Mouse (Mus musculus): Measurements from ENCODE around the gene Auts2. TPM values are rescaled to one million over a fixed set of nuclear protein-coding genes. Genes with fewer than 3 reads are reported as not detected.
A peak's percentile ranks its signal among the peaks of the same experiment; 100 is the strongest.

Gene Auts2
- polyA plus RNA-seq, 1 experiment from 2014 or later: 53.4 TPM

GRCm38 (mm10) chr5:131990532-131990931 is 552.6 kb downstream of the Auts2 start:
- Histone ChIP-seq H3K4me1 (ENCODE audit: control insufficient read depth, insufficient read depth, low read length) (peaks cover 10% of the 10 kb centered on the region), H3K27ac (replicated peaks; ENCODE audit: low read depth, low read length) (no peak overlapping the region), H3K9ac (ENCODE audit: low read length) (no peak overlapping the region), H3K36me3 (ENCODE audit: control insufficient read depth, insufficient read depth, low read length) (no peaks in the 10 kb centered on the region), H3K4me3 (ENCODE audit: low read depth, low read length) (no peak overlapping the region), H3K4me2 (ENCODE audit: low read depth, severe bottlenecking) (no peak overlapping the region), H3K9me3 (ENCODE audit: control insufficient read depth, low read length) (no peaks in the 10 kb centered on the region), H3K27me3 (ENCODE audit: control insufficient read depth, insufficient read depth, low read length) (no peaks in the 10 kb centered on the region)
- 33% methylated on average over 1 of the region's 1 CpGs for WGBS
- ATAC-seq (ENCODE audit: insufficient number of reproducible peaks, low FRiP score, low TSS enrichment, low read depth): no peak
- peak; percentile 33 for DNase-seq (ENCODE audit: low spot score)

- ATAC-seq (ENCODE audit: insufficient number of reproducible peaks, low FRiP score, low TSS enrichment, low read depth): no peak
- Histone ChIP-seq H3K4me3 (ENCODE audit: low read depth, low read length) (no peak overlapping the region), H3K4me2 (ENCODE audit: low read depth, severe bottlenecking) (no peak overlapping the region), H3K4me1 (ENCODE audit: control insufficient read depth, insufficient read depth, low read length) (peaks cover 12% of the 10 kb centered on the region), H3K9ac (ENCODE audit: low read length) (no peak overlapping the region), H3K36me3 (ENCODE audit: control insufficient read depth, insufficient read depth, low read length) (no peaks in the 10 kb centered on the region), H3K9me3 (ENCODE audit: control insufficient read depth, low read length) (no peaks in the 10 kb centered on the region), H3K27me3 (ENCODE audit: control insufficient read depth, insufficient read depth, low read length) (no peaks in the 10 kb centered on the region), H3K27ac (replicated peaks; ENCODE audit: low read depth, low read length) (no peak overlapping the region)
- WGBS: 84% methylated on average over 3 of the region's 3 CpGs
- no peak for DNase-seq (ENCODE audit: low spot score)
Measured at GRCm38 (mm10) chr5:131981451-131981850, 561.7 kb downstream of the Auts2 start.

GRCm38 (mm10) chr5:131978939-131979338 is 564.2 kb downstream of the Auts2 start:
- ATAC-seq (ENCODE audit: insufficient number of reproducible peaks, low FRiP score, low TSS enrichment, low read depth) (no peak), DNase-seq (ENCODE audit: low spot score) (peak; percentile 59)
- H3K27ac ChIP-seq (replicated peaks; ENCODE audit: low read depth, low read length): no peak overlapping the region
- H3K4me1 ChIP-seq (ENCODE audit: control insufficient read depth, insufficient read depth, low read length): peaks cover 12% of the 10 kb centered on the region
- H3K27me3 ChIP-seq (ENCODE audit: control insufficient read depth, insufficient read depth, low read length): no peaks in the 10 kb centered on the region
- no peak overlapping the region for H3K4me3 ChIP-seq (ENCODE audit: low read depth, low read length)
- no peak overlapping the region for H3K9ac ChIP-seq (ENCODE audit: low read length)
- H3K9me3 ChIP-seq (ENCODE audit: control insufficient read depth, low read length): no peaks in the 10 kb centered on the region
- H3K4me2 ChIP-seq (ENCODE audit: low read depth, severe bottlenecking): no peak overlapping the region
- 17% methylated on average over 9 of the region's 9 CpGs for WGBS
- H3K36me3 ChIP-seq (ENCODE audit: control insufficient read depth, insufficient read depth, low read length): no peaks in the 10 kb centered on the region

DNA sequence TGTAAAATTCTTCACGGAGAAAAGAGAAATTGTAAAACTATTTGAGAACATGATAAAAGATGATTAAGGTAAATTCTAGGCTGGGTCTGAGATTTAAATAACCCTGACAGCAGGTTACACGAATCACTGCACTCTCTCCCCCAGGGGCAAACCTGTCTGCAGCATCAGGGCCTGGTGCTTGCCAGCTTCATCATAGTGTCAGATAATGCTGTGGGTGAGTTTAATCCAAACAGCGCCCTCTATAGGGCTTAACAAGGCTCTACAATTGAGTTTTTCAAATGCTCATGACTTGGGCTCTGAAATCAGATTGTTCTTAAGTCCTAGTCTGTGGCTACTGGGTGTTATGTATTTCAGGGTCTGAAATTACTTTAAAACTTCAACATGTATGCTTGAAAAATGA is 565.6 kb downstream of the Auts2 start:
- H3K4me2 ChIP-seq (ENCODE audit: low read depth, severe bottlenecking): no peak overlapping the region
- peaks cover 14% of the 10 kb centered on the region for H3K4me1 ChIP-seq (ENCODE audit: control insufficient read depth, insufficient read depth, low read length)
- ATAC-seq (ENCODE audit: insufficient number of reproducible peaks, low FRiP score, low TSS enrichment, low read depth) (no peak), DNase-seq (ENCODE audit: low spot score) (no peak)
- no peak overlapping the region for H3K4me3 ChIP-seq (ENCODE audit: low read depth, low read length)
- no peaks in the 10 kb centered on the region for H3K36me3 ChIP-seq (ENCODE audit: control insufficient read depth, insufficient read depth, low read length)
- WGBS: 64% methylated on average over 3 of the region's 3 CpGs
- no peak overlapping the region for H3K9ac ChIP-seq (ENCODE audit: low read length)
- H3K27ac ChIP-seq (replicated peaks; ENCODE audit: low read depth, low read length): no peak overlapping the region
- H3K9me3 ChIP-seq (ENCODE audit: control insufficient read depth, low read length): no peaks in the 10 kb centered on the region
- no peaks in the 10 kb centered on the region for H3K27me3 ChIP-seq (ENCODE audit: control insufficient read depth, insufficient read depth, low read length)

GRCm38 (mm10) chr5:131971901-131972300 is 571.2 kb downstream of the Auts2 start:
- Histone ChIP-seq H3K27me3 (ENCODE audit: control insufficient read depth, insufficient read depth, low read length) (no peaks in the 10 kb centered on the region), H3K36me3 (ENCODE audit: control insufficient read depth, insufficient read depth, low read length) (no peaks in the 10 kb centered on the region), H3K27ac (replicated peaks; ENCODE audit: low read depth, low read length) (no peak overlapping the region), H3K4me2 (ENCODE audit: low read depth, severe bottlenecking) (no peak overlapping the region), H3K9me3 (ENCODE audit: control insufficient read depth, low read length) (no peaks in the 10 kb centered on the region), H3K4me1 (ENCODE audit: control insufficient read depth, insufficient read depth, low read length) (peaks cover 4% of the 10 kb centered on the region), H3K9ac (ENCODE audit: low read length) (no peak overlapping the region), H3K4me3 (ENCODE audit: low read depth, low read length) (no peak overlapping the region)
- no peak for ATAC-seq (ENCODE audit: insufficient number of reproducible peaks, low FRiP score, low TSS enrichment, low read depth)
- 87% methylated on average over 2 of the region's 2 CpGs for WGBS
- DNase-seq (ENCODE audit: low spot score): no peak

DNA sequence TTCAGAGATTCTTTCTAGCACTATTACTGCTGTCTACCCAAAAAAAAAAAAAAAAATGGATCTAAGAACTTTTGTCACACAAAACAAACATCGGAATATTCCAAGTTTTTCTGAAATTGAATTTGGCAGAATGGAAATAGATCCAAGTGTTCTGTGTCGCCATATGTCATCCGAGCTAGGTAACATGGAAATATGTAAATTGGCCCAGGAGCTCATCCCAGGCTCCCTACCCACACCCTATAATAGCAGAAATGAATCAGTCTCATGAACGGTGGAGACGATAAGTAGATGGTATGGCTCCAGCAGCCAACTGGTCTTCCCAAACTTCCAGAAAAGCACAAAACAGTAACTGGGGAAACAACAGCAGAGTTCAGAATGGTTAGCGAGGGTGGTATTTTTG is 577.6 kb downstream of the Auts2 start:
- no peaks in the 10 kb centered on the region for H3K36me3 ChIP-seq (ENCODE audit: control insufficient read depth, insufficient read depth, low read length)
- 97% methylated on average over 6 of the region's 6 CpGs for WGBS
- ATAC-seq (ENCODE audit: insufficient number of reproducible peaks, low FRiP score, low TSS enrichment, low read depth) (no peak), DNase-seq (ENCODE audit: low spot score) (no peak)
- H3K4me1 ChIP-seq (ENCODE audit: control insufficient read depth, insufficient read depth, low read length): no peaks in the 10 kb centered on the region
- no peak overlapping the region for H3K27ac ChIP-seq (replicated peaks; ENCODE audit: low read depth, low read length)
- H3K9me3 ChIP-seq (ENCODE audit: control insufficient read depth, low read length): peaks cover 2% of the 10 kb centered on the region; the same call in 1 of the 2 replicates
- no peak overlapping the region for H3K4me3 ChIP-seq (ENCODE audit: low read depth, low read length)
- no peak overlapping the region for H3K4me2 ChIP-seq (ENCODE audit: low read depth, severe bottlenecking)
- H3K27me3 ChIP-seq (ENCODE audit: control insufficient read depth, insufficient read depth, low read length): no peaks in the 10 kb centered on the region
- H3K9ac ChIP-seq (ENCODE audit: low read length): no peak overlapping the region

GRCm38 (mm10) chr5:131963565-131963964 is 579.6 kb downstream of the Auts2 start:
- H3K27ac ChIP-seq (replicated peaks; ENCODE audit: low read depth, low read length): no peak overlapping the region
- WGBS: 78% methylated on average over 4 of the region's 4 CpGs
- no peak overlapping the region for H3K4me2 ChIP-seq (ENCODE audit: low read depth, severe bottlenecking)
- no peak overlapping the region for H3K9ac ChIP-seq (ENCODE audit: low read length)
- H3K36me3 ChIP-seq (ENCODE audit: control insufficient read depth, insufficient read depth, low read length): no peaks in the 10 kb centered on the region
- no peaks in the 10 kb centered on the region for H3K4me1 ChIP-seq (ENCODE audit: control insufficient read depth, insufficient read depth, low read length)
- no peak for ATAC-seq (ENCODE audit: insufficient number of reproducible peaks, low FRiP score, low TSS enrichment, low read depth)
- H3K9me3 ChIP-seq (ENCODE audit: control insufficient read depth, low read length): peaks cover 2% of the 10 kb centered on the region; the same call in 1 of the 2 replicates
- no peaks in the 10 kb centered on the region for H3K27me3 ChIP-seq (ENCODE audit: control insufficient read depth, insufficient read depth, low read length)
- no peak overlapping the region for H3K4me3 ChIP-seq (ENCODE audit: low read depth, low read length)
- DNase-seq (ENCODE audit: low spot score): no peak

DNA sequence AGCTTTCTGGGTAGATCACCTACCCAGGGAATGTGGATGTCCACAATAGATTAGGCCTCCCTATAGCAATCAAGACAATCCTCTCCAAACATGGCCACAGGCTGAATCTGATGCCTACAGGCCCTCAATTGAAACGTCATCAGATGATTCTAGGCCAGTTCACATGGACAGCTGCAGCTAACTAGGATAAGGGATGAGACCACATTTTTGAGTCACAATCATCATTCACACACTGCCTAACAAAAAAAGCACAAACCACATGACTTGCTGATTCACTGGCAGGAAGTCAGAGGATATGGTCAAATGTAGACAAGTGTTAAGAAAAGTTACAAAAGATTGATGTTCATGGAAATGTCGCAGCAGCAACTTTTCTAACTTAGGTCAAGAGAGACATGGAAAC is 581.3 kb downstream of the Auts2 start:
- Histone ChIP-seq H3K36me3 (ENCODE audit: control insufficient read depth, insufficient read depth, low read length) (no peaks in the 10 kb centered on the region), H3K4me2 (ENCODE audit: low read depth, severe bottlenecking) (no peak overlapping the region), H3K4me3 (ENCODE audit: low read depth, low read length) (no peak overlapping the region), H3K4me1 (ENCODE audit: control insufficient read depth, insufficient read depth, low read length) (peaks cover 7% of the 10 kb centered on the region; the same call in 1 of the 2 replicates), H3K9me3 (ENCODE audit: control insufficient read depth, low read length) (peaks cover 2% of the 10 kb centered on the region; the same call in 1 of the 2 replicates), H3K27me3 (ENCODE audit: control insufficient read depth, insufficient read depth, low read length) (no peaks in the 10 kb centered on the region), H3K27ac (replicated peaks; ENCODE audit: low read depth, low read length) (no peak overlapping the region), H3K9ac (ENCODE audit: low read length) (no peak overlapping the region)
- DNase-seq (ENCODE audit: low spot score): no peak
- no peak for ATAC-seq (ENCODE audit: insufficient number of reproducible peaks, low FRiP score, low TSS enrichment, low read depth)
- 83% methylated on average over 2 of the region's 2 CpGs for WGBS

GRCm38 (mm10) chr5:131960432-131960831 is 582.7 kb downstream of the Auts2 start:
- no peak for ATAC-seq (ENCODE audit: insufficient number of reproducible peaks, low FRiP score, low TSS enrichment, low read depth)
- H3K4me2 ChIP-seq (ENCODE audit: low read depth, severe bottlenecking): no peak overlapping the region

More at GRCm38 (mm10) chr5:131960432-131960831, 582.7 kb downstream of the Auts2 start:
- Histone ChIP-seq H3K4me1 (ENCODE audit: control insufficient read depth, insufficient read depth, low read length) (peaks cover 12% of the 10 kb centered on the region), H3K9ac (ENCODE audit: low read length) (no peak overlapping the region), H3K9me3 (ENCODE audit: control insufficient read depth, low read length) (peaks cover 2% of the 10 kb centered on the region; the same call in 1 of the 2 replicates), H3K27me3 (ENCODE audit: control insufficient read depth, insufficient read depth, low read length) (no peaks in the 10 kb centered on the region), H3K27ac (replicated peaks; ENCODE audit: low read depth, low read length) (no peak overlapping the region), H3K4me3 (ENCODE audit: low read depth, low read length) (no peak overlapping the region), H3K36me3 (ENCODE audit: control insufficient read depth, insufficient read depth, low read length) (no peaks in the 10 kb centered on the region)
- no peak for DNase-seq (ENCODE audit: low spot score)

Data from limb, embryonic 11.5 days (tissue).